Mouse (Mus musculus) neural tube, embryonic 15.5 days (tissue): ENCODE measurements around the gene D17Wsu92e. TPM values are rescaled to one million over a fixed set of nuclear protein-coding genes. Genes with fewer than 3 reads are reported as not detected.

Experiments used
- ATAC-seq: fragments of 200-750 bp; cut with Nextera tagmentation; 2 replicates; pipeline ENCODE4 v1.8.0; 2017; ENCODE audit warnings: mild to moderate bottlenecking, moderate TSS enrichment, moderate library complexity; ENCODE audit not compliant: low FRiP score
- H3K27ac ChIP-seq: fragments of 300-500 bp; sonication (generic); replicated peaks from 2 replicates; pipeline ENCODE4 v1.5.1; 2015; ENCODE audit warnings: mild to moderate bottlenecking, inconsistent platforms
- H3K27me3 ChIP-seq: fragments of 300-500 bp; sonication (generic); replicated peaks from 2 replicates; pipeline ENCODE4 v1.6.1; 2015; ENCODE audit warnings: inconsistent platforms
- H3K36me3 ChIP-seq: fragments of 300-500 bp; sonication (generic); 2 replicates; pipeline ENCODE4 v1.6.1; 2015; ENCODE audit warnings: inconsistent platforms
- H3K4me1 ChIP-seq: fragments of 300-500 bp; sonication (generic); 2 replicates; pipeline ENCODE4 v1.6.1; 2015; ENCODE audit warnings: inconsistent platforms
- H3K4me2 ChIP-seq: fragments of 300-500 bp; sonication (generic); 2 replicates; pipeline ENCODE4 v1.6.1; 2015; ENCODE audit warnings: inconsistent platforms, mild to moderate bottlenecking, moderate library complexity
- H3K4me3 ChIP-seq: fragments of 300-500 bp; sonication (generic); replicated peaks from 2 replicates; pipeline ENCODE4 v1.5.1; 2015; ENCODE audit warnings: mild to moderate bottlenecking, inconsistent platforms
- H3K9ac ChIP-seq: fragments of 300-500 bp; sonication (generic); replicated peaks from 2 replicates; pipeline ENCODE4 v1.6.1; 2015; ENCODE audit warnings: mild to moderate bottlenecking, inconsistent platforms
- H3K9me3 ChIP-seq: fragments of 300-500 bp; sonication (generic); replicated peaks from 2 replicates; pipeline ENCODE4 v1.6.1; 2016; ENCODE audit warnings: inconsistent platforms
- WGBS: fragments of 180-500 bp; shearing (Covaris S2); methylation state at CpG from one replicate; pipeline ENCODE4 v1.1.7; 2015; ENCODE audit warnings: mixed read lengths; 5-methylcytosine and 5-hydroxymethylcytosine counted together
- polyA plus RNA-seq: library from polyadenylated mRNA; unstranded; fragments of >200 nt; fragmentation: Nextera tagmentation; extraction: Ambion mirVana; gene quantifications from 2 replicates; pipeline ENCODE4 v1.2.1, GENCODE M21; 2015

Gene D17Wsu92e
- polyA plus RNA-seq, 1 experiment from 2014 or later = 9.3 TPM

GRCm38 (mm10) chr17:27761639-27762336 lies 58.7 kb downstream of the D17Wsu92e start:
- Histone ChIP-seq H3K4me1 (peaks cover 8% of the 10 kb centered on the region; the same call in 1 of the 2 replicates), H3K4me2 (no peak overlapping the region), H3K27ac (peak overlapping the region; percentile 41; the same call in 1 of the 2 replicates), H3K4me3 (no peak overlapping the region), H3K9ac (no peak overlapping the region), H3K27me3 (no peaks in the 10 kb centered on the region), H3K9me3 (no peaks in the 10 kb centered on the region), H3K36me3 (peaks cover 25% of the 10 kb centered on the region)
- 24% methylated on average over 9 of the region's 9 CpGs for WGBS
- peak; percentile 84 for ATAC-seq

DNA sequence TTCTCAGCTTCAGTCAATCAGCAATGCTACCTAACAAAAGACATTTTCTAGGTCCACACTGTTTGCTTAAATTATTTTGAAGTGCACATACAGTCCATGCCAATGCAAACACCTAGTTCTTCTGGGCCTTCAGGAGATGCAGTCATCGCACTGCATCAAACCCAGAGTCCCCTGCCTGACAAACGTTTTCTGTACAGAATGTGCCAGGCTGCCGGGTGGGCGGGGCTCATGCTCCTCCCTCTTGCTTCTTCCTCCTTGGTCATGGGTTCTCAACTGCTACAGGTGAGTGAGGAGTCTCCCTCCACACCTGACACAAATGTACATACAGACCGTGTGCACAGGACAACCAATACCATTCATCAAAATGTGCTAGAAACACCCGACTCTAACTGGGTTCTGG lies 60.3 kb downstream of the D17Wsu92e start:
- Histone ChIP-seq H3K27me3 (no peaks in the 10 kb centered on the region), H3K4me3 (no peak overlapping the region), H3K4me1 (peaks cover 11% of the 10 kb centered on the region; the same call in 1 of the 2 replicates), H3K9ac (no peak overlapping the region), H3K36me3 (peaks cover 16% of the 10 kb centered on the region), H3K9me3 (no peaks in the 10 kb centered on the region), H3K27ac (no peak overlapping the region), H3K4me2 (no peak overlapping the region)
- ATAC-seq = no peak
- 74% methylated on average over 6 of the region's 6 CpGs for WGBS

DNA sequence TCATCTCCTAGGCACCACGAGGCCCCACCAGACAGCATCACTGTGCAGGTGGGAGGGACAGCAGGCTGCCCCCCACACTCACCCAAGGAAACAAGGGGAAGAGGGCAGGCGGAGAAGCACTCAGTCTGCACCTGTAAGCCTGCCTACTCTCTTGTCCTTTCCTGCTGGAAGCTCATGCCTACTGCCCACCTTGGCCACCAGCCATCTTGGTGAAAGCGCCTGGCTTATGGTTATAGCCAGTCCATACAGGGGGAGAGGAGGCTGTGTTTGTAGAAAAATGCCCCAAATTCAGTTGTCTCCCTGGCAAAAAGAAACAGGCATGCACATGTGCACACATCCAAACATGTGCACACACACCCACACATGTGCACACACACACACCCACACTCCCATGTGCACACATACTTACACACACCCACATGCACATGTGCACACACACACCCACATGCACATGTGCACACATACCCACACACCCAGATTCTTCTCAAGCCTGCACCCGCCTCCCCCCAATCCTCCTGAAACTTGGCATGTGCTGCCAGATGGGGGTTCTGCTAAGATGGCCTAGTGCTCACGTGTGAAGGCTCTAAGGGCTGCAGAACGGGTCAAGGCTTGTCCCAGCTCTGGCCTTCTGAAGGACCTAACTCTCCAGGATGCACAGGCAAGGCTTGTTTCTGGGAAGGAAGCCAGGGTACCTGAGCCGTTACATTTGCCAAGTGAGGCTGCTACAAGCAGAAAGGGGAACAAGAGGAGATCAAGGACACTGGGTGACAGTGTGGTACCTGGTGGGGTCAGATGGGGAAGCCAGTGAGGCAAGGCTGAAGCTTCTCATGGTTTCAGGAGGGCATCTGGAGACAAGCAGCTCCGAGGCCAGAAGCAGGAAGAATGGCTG lies 68.9 kb downstream of the D17Wsu92e start:
- Histone ChIP-seq H3K9me3 (no peaks in the 10 kb centered on the region), H3K9ac (no peak overlapping the region), H3K27me3 (no peaks in the 10 kb centered on the region), H3K4me2 (no peak overlapping the region), H3K36me3 (peaks cover 14% of the 10 kb centered on the region; the same call in 1 of the 2 replicates), H3K4me3 (no peak overlapping the region), H3K27ac (no peak overlapping the region), H3K4me1 (0 out of 2 replicates have a peak, but pooled peaks cover under 1% of the 10 kb centered on the region)
- WGBS = 89% methylated on average over 8 of the region's 8 CpGs
- no peak for ATAC-seq

DNA sequence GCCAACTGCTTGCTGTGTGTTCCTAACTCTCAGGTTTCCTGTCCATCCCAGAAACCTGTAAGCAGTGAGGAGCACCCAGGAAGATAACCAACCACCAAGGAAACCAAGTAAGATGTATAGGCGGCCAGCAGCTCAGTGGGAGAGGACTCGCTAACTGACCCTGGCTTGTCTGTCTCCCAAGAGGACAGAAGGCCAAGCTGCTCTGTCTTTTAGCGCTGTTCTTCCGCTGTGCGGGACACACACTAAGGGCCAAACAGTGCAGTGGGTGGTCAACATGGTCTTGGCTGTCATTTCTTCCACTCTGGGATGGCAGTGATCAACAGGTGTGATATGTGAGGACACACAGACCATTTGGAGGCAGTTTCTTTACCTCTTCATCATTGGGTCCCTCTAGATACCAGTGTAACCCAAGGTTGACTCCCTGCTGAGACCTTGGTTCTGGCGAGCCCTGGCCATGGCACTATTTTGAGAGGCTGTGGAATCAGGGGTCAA lies 70.0 kb downstream of the D17Wsu92e start:
- Histone ChIP-seq H3K36me3 (peaks cover 14% of the 10 kb centered on the region; the same call in 1 of the 2 replicates), H3K27me3 (no peaks in the 10 kb centered on the region), H3K27ac (no peak overlapping the region), H3K4me2 (no peak overlapping the region), H3K9ac (no peak overlapping the region), H3K9me3 (no peaks in the 10 kb centered on the region), H3K4me3 (no peak overlapping the region), H3K4me1 (no peaks in the 10 kb centered on the region)
- WGBS = 96% methylated on average over 6 of the region's 6 CpGs
- no peak for ATAC-seq

DNA sequence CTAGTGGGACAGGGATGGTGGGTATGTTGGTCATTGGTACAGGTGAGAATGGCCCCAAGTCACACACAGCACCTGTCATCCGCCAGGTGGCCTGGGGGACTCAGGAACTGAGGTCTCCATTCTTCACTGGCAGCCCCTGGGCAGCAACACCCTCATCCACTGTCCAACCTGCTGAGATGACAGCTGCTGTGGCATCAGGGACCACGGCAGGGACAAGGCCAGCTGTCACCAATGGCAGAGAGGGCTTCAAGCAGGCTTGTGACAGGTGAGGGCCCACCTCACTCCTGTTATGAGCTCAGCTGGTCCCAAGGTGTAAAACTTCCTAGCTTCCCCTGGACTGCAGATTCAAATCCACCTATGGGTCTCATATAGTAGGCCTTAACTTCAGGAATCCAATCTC lies 72.3 kb downstream of the D17Wsu92e start:
- H3K27ac ChIP-seq = no peak overlapping the region
- WGBS = 92% methylated on average over 2 of the region's 2 CpGs
- no peak overlapping the region for H3K4me2 ChIP-seq
- H3K36me3 ChIP-seq = peaks cover 9% of the 10 kb centered on the region; the same call in 1 of the 2 replicates
- H3K4me1 ChIP-seq = no peaks in the 10 kb centered on the region
- no peaks in the 10 kb centered on the region for H3K27me3 ChIP-seq
- ATAC-seq = no peak
- H3K9me3 ChIP-seq = no peaks in the 10 kb centered on the region
- no peak overlapping the region for H3K4me3 ChIP-seq
- H3K9ac ChIP-seq = no peak overlapping the region

- Histone ChIP-seq H3K9me3 (no peaks in the 10 kb centered on the region), H3K36me3 (no peaks in the 10 kb centered on the region), H3K9ac (no peak overlapping the region), H3K4me3 (no peak overlapping the region), H3K4me1 (no peaks in the 10 kb centered on the region), H3K27ac (no peak overlapping the region), H3K4me2 (no peak overlapping the region), H3K27me3 (no peaks in the 10 kb centered on the region)
- WGBS = 63% methylated on average over 4 of the region's 4 CpGs
- ATAC-seq = no peak
Measured at GRCm38 (mm10) chr17:27746446-27746845, 74.0 kb downstream of the D17Wsu92e start.

GRCm38 (mm10) chr17:27740961-27741360 lies 79.5 kb downstream of the D17Wsu92e start:
- no peaks in the 10 kb centered on the region for H3K36me3 ChIP-seq
- H3K27me3 ChIP-seq = no peaks in the 10 kb centered on the region
- 93% methylated on average over 6 of the region's 6 CpGs for WGBS
- no peaks in the 10 kb centered on the region for H3K4me1 ChIP-seq
- no peak overlapping the region for H3K27ac ChIP-seq
- no peak overlapping the region for H3K9ac ChIP-seq
- H3K9me3 ChIP-seq = no peaks in the 10 kb centered on the region
- no peak for ATAC-seq
- no peak overlapping the region for H3K4me2 ChIP-seq
- H3K4me3 ChIP-seq = no peak overlapping the region

- Histone ChIP-seq H3K9me3 (no peaks in the 10 kb centered on the region), H3K4me2 (no peak overlapping the region), H3K4me3 (no peak overlapping the region), H3K9ac (no peak overlapping the region), H3K4me1 (no peaks in the 10 kb centered on the region), H3K27ac (no peak overlapping the region), H3K36me3 (no peaks in the 10 kb centered on the region), H3K27me3 (no peaks in the 10 kb centered on the region)
- WGBS = 31% methylated on average over 13 of the region's 13 CpGs
- no peak for ATAC-seq
Measured at GRCm38 (mm10) chr17:27734344-27735073, 85.9 kb downstream of the D17Wsu92e start.

DNA sequence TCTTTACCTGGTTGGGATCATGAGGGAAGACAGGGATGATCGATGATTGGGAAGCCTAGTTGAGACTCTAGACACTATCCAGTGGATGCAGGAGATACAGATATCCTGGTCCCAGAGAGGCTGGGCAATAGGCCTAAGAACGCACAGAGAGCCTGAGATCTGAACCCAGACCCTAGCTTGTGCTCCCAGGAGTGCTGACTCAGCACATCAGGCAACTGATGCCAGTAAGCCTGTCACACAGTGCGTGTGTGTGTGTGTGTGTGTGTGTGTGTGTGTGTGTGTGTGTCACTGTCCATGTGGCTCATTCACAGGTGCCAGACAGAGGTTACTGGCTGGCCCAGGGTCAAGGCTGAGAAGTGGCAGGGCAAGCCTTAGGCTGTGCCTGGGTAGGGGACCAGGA lies 87.8 kb downstream of the D17Wsu92e start:
- Histone ChIP-seq H3K4me3 (no peak overlapping the region), H3K9me3 (no peaks in the 10 kb centered on the region), H3K27me3 (no peaks in the 10 kb centered on the region), H3K27ac (no peak overlapping the region), H3K4me1 (no peaks in the 10 kb centered on the region; the same call in 1 of the 2 replicates), H3K9ac (no peak overlapping the region), H3K4me2 (no peak overlapping the region), H3K36me3 (no peaks in the 10 kb centered on the region)
- whole genome bisulfite sequencing = 86% methylated on average over 3 of the region's 3 CpGs
- no peak for ATAC-seq

DNA sequence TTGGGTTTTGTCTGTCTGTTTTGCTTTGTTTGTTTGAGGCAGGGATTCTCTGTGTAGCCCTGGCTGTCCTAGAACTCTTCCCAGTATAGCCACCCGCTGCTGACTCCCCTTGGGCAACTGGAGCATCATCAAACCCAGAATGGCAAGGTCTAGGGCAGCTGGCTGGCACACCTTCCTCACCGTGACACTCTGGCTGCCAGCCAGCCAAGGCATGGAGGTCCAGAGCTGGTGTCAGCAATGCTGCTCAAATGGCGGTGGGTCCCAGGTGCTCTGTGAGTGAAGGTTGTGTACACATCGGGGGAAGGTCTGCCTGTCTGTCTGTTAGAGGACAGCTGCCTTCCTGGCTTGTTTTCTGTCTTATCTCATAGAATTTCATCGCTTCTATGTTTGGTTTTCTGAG lies 88.3 kb downstream of the D17Wsu92e start:
- Histone ChIP-seq H3K9me3 (no peaks in the 10 kb centered on the region), H3K27me3 (no peaks in the 10 kb centered on the region), H3K9ac (no peak overlapping the region), H3K4me2 (no peak overlapping the region), H3K4me1 (no peaks in the 10 kb centered on the region; the same call in 1 of the 2 replicates), H3K4me3 (no peak overlapping the region), H3K27ac (no peak overlapping the region), H3K36me3 (no peaks in the 10 kb centered on the region)
- WGBS = 79% methylated on average over 5 of the region's 5 CpGs
- ATAC-seq = no peak

DNA sequence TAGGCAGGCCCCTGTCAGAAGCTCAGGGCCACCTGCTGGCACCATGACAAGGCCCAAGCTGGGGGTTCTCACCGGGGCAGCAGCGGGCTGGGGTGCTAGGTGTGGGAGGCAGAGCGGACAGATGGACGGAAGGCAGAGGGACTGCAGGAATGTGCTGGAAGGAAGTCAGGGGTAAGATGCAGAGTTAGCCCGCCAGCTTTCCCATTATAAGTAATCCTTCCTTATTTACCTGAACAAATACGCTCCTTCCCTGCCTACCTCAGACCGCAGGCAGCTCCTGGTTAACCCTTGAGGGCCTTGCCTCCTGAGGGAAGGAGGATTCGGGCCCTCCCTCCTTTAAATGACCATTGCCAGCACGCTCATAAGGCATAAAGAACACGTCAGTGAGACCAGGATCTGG lies 91.7 kb downstream of the D17Wsu92e start, which contains the start of gene Spdef:
Gene Spdef, minus strand, starts transcription at position 186 of the 400 bp plus-strand sequence.
- no peaks in the 10 kb centered on the region for H3K27me3 ChIP-seq
- no peak within 1 kb of the TSS for H3K4me2 ChIP-seq
- H3K4me3 ChIP-seq = no peak within 1 kb of the TSS
- H3K9ac ChIP-seq = no peak within 1 kb of the TSS
- H3K9me3 ChIP-seq = no peaks in the 10 kb centered on the region
- peaks cover 13% of the 10 kb centered on the region for H3K4me1 ChIP-seq
- H3K36me3 ChIP-seq = no peaks in the 10 kb centered on the region
- ATAC-seq = no peak
- H3K27ac ChIP-seq = no peak within 1 kb of the TSS
- 87% methylated on average over 10 of the region's 10 CpGs for WGBS
